Mouse (Mus musculus) C2C12 (cell line): ENCODE measurements at regions not wholly inside any gene's neighbourhood (a gene's known extent, or its start where the extent isn't known, plus 50 kb on each side); places are given as distances from the start of the nearest gene placed in this dataset.

Source experiments
- CEBPB ChIP-seq: IDR thresholded peaks from one replicate; pipeline ENCODE4 v1.6.1; 2011; ENCODE audit warnings: low read depth, mild to moderate bottlenecking, control low read depth, moderate library complexity
- CTCF ChIP-seq: IDR thresholded peaks from one replicate; pipeline ENCODE4 v1.5.1; 2011; ENCODE audit not compliant: control insufficient read depth, insufficient read depth, insufficient read length
- MAX ChIP-seq: IDR thresholded peaks from one replicate; pipeline ENCODE4 v1.6.1; 2011; ENCODE audit warnings: mild to moderate bottlenecking, control low read depth
- MYOD1 ChIP-seq: IDR thresholded peaks from one replicate; pipeline ENCODE4 v1.6.1; 2011; ENCODE audit warnings: low read depth; ENCODE audit not compliant: control insufficient read depth, insufficient read length
- USF1 ChIP-seq: IDR thresholded peaks from one replicate; pipeline ENCODE4 v1.6.1; 2011; ENCODE audit warnings: low read depth, mild to moderate bottlenecking, control low read depth, moderate library complexity

DNA sequence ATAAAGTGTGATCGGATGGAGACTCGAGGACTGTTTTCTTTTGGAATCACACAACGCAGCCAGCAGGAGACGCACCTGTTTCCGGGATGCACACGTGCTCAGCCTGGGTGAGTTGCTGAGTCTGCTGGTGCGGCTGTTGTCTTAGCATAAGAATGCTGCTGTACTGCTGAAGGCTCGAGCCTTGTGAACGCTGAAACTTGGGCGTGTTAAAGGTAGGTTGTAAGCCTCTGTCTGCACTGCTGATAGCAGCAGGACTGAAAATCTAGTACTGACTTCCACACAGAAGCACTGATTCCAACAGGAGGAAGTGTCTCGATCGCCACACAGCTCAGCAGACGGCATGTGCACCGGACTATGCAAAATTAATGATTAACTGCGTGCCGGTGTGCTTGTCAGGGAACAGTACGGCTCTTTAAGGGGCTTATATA is 169.1 kb downstream of the Ndfip2 start:
- TF ChIP-seq CTCF = no peak
- TF ChIP-seq MAX = no peak
- TF ChIP-seq USF1 = no peak
- TF ChIP-seq MYOD1 = no peak
- TF ChIP-seq CEBPB = no peak
